Mouse (Mus musculus): ENCODE data around the gene Creld2. TPM values are rescaled to one million over a fixed set of nuclear protein-coding genes. Genes with fewer than 3 reads are reported as not detected.
"Not testable (repeated sequence)": the region's sequence is repeated elsewhere in the genome, so short reads cannot be mapped to it uniquely, and the experiment has no call there.

Creld2 gene
- 99.5 and 110 TPM in 2 replicates for polyA plus RNA-seq (2015; fragmentation: Nextera tagmentation; extraction: Ambion mirVana)

GRCm38 (mm10) chr15:88819026-88819905 is at the start of gene Creld2, which contains the start of gene Alg12:
TSS of gene Creld2 (plus strand) at chr15:88819646.
TSS of gene Alg12 (minus strand) at chr15:88819318.
- Histone ChIP-seq H3K36me3 (ENCODE audit: control insufficient read depth, insufficient read depth, low read length) (peaks cover 18% of the 10 kb centered on the region), H3K4me2 (ENCODE audit: low read depth, low read length) (peak within 1 kb of the TSS; percentile 92), H3K9ac (ENCODE audit: low read length) (peak within 1 kb of the TSS; percentile 88), H3K9me3 (ENCODE audit: control insufficient read depth, low read length) (no peaks in the 10 kb centered on the region), H3K27me3 (ENCODE audit: control insufficient read depth, insufficient read depth, low read depth, low read length) (no peaks in the 10 kb centered on the region), H3K4me3 (ENCODE audit: low read length) (peak within 1 kb of the TSS; percentile 87), H3K27ac (ENCODE audit: low read length) (peak within 1 kb of the TSS; percentile 66), H3K4me1 (replicated peaks; ENCODE audit: control insufficient read depth, insufficient read depth, low read length) (peaks cover 14% of the 10 kb centered on the region)
- WGBS = under 1% methylated on average over 83 of the region's 88 CpGs
- ATAC-seq (ENCODE audit: low read depth) = peak; percentile 99

DNA sequence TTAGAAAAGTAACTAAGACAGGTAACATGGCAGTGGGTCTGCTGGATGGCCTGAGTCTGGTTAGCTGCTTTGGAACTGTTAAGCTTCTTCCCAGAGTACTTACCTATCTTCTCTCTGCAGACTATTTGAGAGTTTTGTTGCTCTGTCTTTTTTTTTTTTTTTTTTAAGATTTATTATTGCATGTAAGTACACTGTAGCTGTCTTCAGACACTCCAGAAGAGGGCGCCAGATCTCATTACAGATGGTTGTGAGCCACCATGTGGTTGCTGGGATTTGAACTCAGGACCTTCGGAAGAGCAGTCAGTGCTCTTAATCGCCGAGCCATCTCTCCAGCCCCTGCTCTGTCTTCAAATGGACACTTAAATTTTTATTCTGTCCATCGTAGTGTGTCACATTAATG is 44.8 kb upstream of the Creld2 start:
- H3K4me2 ChIP-seq (ENCODE audit: low read depth, low read length); H3K4me3 ChIP-seq (ENCODE audit: low read length); H3K9ac ChIP-seq (ENCODE audit: low read length); H3K27me3 ChIP-seq (ENCODE audit: control insufficient read depth, insufficient read depth, low read depth, low read length); ATAC-seq (ENCODE audit: low read depth); H3K4me1 ChIP-seq (replicated peaks; ENCODE audit: control insufficient read depth, insufficient read depth, low read length); H3K9me3 ChIP-seq (ENCODE audit: control insufficient read depth, low read length); H3K27ac ChIP-seq (ENCODE audit: low read length): not testable (repeated sequence)
- peaks cover 10% of the 10 kb centered on the region for H3K36me3 ChIP-seq (ENCODE audit: control insufficient read depth, insufficient read depth, low read length)
- WGBS = 94% methylated on average over 5 of the region's 5 CpGs

- Histone ChIP-seq H3K36me3 (ENCODE audit: control insufficient read depth, insufficient read depth, low read length) (no peaks in the 10 kb centered on the region), H3K4me3 (ENCODE audit: low read length) (no peak overlapping the region), H3K4me2 (ENCODE audit: low read depth, low read length) (no peak overlapping the region), H3K27me3 (ENCODE audit: control insufficient read depth, insufficient read depth, low read depth, low read length) (no peaks in the 10 kb centered on the region), H3K9ac (ENCODE audit: low read length) (no peak overlapping the region), H3K9me3 (ENCODE audit: control insufficient read depth, low read length) (no peaks in the 10 kb centered on the region), H3K27ac (ENCODE audit: low read length) (no peak overlapping the region), H3K4me1 (replicated peaks; ENCODE audit: control insufficient read depth, insufficient read depth, low read length) (no peaks in the 10 kb centered on the region)
- 76% methylated on average over 4 of the region's 4 CpGs for WGBS
- no peak for ATAC-seq (ENCODE audit: low read depth)
Measured at GRCm38 (mm10) chr15:88792140-88792850, 27.2 kb upstream of the Creld2 start.

DNA sequence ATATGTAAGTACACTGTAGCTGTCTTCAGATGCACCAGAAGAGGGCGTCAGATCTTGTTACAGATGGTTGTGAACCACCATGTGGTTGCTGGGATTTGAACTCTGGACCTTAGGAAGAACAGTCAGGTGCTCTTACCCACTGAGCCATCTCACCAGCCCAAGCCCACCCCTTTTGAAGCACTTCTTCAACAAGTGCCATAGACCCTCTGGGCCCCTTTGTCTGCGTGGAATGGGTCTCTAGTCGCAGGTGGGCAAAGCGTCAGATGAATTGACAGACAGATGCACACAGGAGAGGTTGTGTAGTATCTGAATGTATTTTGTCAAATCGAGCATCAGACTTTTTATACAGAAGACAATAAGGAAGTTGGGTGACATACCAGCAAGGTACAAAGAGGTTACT is 24.7 kb upstream of the Creld2 start:
- 87% methylated on average over 4 of the region's 5 CpGs for WGBS
- H3K9me3 ChIP-seq (ENCODE audit: control insufficient read depth, low read length); H3K27me3 ChIP-seq (ENCODE audit: control insufficient read depth, insufficient read depth, low read depth, low read length); ATAC-seq (ENCODE audit: low read depth); H3K4me1 ChIP-seq (replicated peaks; ENCODE audit: control insufficient read depth, insufficient read depth, low read length); H3K9ac ChIP-seq (ENCODE audit: low read length); H3K4me3 ChIP-seq (ENCODE audit: low read length); H3K36me3 ChIP-seq (ENCODE audit: control insufficient read depth, insufficient read depth, low read length); H3K4me2 ChIP-seq (ENCODE audit: low read depth, low read length); H3K27ac ChIP-seq (ENCODE audit: low read length): not testable (repeated sequence)

DNA sequence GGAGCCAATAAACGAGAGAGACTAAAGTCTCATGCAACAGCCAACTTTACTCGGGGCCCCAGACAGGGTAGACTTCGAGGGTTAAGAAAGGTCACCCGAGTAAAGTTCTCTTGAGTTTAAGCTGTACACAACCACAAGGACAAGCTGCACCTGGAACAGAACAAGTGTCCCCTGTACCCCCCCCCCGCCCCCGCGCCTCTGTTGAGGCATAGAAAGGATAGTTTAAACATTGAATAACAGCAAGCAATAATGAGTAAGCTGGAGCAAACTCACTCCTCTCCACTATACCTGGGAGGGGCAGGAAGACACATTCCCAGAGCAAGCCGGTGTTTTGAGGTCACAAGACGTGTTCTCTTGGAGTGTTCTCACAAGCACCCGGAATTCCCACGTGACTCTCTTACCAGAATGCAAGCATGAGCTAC is 19.5 kb upstream of the Creld2 start:
- ATAC-seq (ENCODE audit: low read depth) = no peak
- Histone ChIP-seq H3K27ac (ENCODE audit: low read length) (no peak overlapping the region), H3K36me3 (ENCODE audit: control insufficient read depth, insufficient read depth, low read length) (peaks cover 5% of the 10 kb centered on the region; the same call in 1 of the 2 replicates), H3K9me3 (ENCODE audit: control insufficient read depth, low read length) (no peaks in the 10 kb centered on the region), H3K4me2 (ENCODE audit: low read depth, low read length) (no peak overlapping the region), H3K4me1 (replicated peaks; ENCODE audit: control insufficient read depth, insufficient read depth, low read length) (no peaks in the 10 kb centered on the region), H3K9ac (ENCODE audit: low read length) (no peak overlapping the region), H3K4me3 (ENCODE audit: low read length) (no peak overlapping the region), H3K27me3 (ENCODE audit: control insufficient read depth, insufficient read depth, low read depth, low read length) (no peaks in the 10 kb centered on the region)
- WGBS = 67% methylated on average over 11 of the region's 11 CpGs

DNA sequence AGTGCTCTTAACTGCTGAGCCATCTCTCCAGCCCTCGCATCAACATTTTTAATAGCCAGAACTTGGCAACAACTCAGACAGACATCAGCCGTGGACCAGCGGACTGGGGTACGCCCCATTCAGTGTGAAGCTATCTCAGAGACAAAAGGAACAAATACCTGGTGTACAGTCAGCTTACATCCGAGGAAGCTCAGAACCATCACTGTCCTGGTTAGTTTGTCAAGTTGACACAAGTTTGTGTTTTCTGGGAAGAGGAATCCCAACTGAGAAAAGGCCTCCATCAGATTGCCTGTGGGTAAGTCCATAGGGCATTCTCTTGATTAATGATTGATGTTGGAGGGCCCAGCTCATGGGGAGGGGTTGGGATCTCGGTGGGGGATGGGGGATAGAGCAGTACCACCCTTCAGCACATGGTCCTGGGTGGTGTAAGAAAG is 18.5 kb upstream of the Creld2 start:
- Histone ChIP-seq H3K4me2 (ENCODE audit: low read depth, low read length) (no peak overlapping the region), H3K27me3 (ENCODE audit: control insufficient read depth, insufficient read depth, low read depth, low read length) (no peaks in the 10 kb centered on the region), H3K9ac (ENCODE audit: low read length) (no peak overlapping the region), H3K36me3 (ENCODE audit: control insufficient read depth, insufficient read depth, low read length) (peaks cover 11% of the 10 kb centered on the region), H3K4me3 (ENCODE audit: low read length) (no peak overlapping the region), H3K4me1 (replicated peaks; ENCODE audit: control insufficient read depth, insufficient read depth, low read length) (no peaks in the 10 kb centered on the region), H3K9me3 (ENCODE audit: control insufficient read depth, low read length) (no peaks in the 10 kb centered on the region), H3K27ac (ENCODE audit: low read length) (no peak overlapping the region)
- 69% methylated on average over 6 of the region's 6 CpGs for WGBS
- ATAC-seq (ENCODE audit: low read depth) = no peak

DNA sequence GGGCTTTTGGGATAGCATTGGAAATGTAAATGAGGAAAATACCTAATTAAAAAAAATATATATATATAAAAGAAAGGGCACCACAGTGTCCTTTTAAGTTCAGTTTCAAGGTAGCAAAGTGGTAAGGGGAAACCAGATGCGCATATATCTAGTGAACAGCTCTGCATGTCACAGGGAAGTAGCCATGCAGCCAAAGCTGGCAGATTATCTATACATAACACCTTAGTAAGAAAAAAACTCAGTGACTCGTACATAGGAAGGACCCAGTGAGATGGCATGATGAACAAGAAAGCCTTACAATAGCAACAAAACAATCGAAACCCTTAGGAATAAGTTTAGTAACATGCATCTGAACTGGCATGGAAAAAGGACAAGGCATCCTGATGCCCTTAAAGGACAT is 17.5 kb upstream of the Creld2 start:
- Histone ChIP-seq H3K36me3 (ENCODE audit: control insufficient read depth, insufficient read depth, low read length) (peaks cover 17% of the 10 kb centered on the region), H3K27me3 (ENCODE audit: control insufficient read depth, insufficient read depth, low read depth, low read length) (no peaks in the 10 kb centered on the region), H3K9me3 (ENCODE audit: control insufficient read depth, low read length) (no peaks in the 10 kb centered on the region), H3K4me3 (ENCODE audit: low read length) (no peak overlapping the region), H3K4me2 (ENCODE audit: low read depth, low read length) (no peak overlapping the region), H3K27ac (ENCODE audit: low read length) (no peak overlapping the region), H3K4me1 (replicated peaks; ENCODE audit: control insufficient read depth, insufficient read depth, low read length) (no peaks in the 10 kb centered on the region), H3K9ac (ENCODE audit: low read length) (no peak overlapping the region)
- WGBS = 84% methylated on average over 3 of the region's 3 CpGs
- no peak for ATAC-seq (ENCODE audit: low read depth)

DNA sequence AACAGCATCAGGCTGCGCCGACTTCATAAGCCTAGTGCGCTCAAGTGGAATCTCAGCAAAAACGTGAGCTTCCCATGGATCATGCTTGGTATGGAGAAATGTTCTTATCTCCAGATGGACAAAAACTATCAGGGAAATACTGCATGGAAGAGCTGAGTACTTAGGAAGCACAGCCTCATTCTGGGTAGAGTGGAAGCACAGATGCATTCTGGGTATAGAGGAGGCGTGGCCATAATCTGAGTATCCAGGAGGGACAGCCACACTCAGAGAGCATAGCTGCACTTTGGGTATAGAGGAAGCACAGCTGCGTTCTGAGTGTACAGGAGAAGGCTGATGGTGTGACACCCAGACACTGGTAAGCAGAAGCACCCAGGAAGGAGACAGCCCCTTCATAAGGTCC is 17.1 kb upstream of the Creld2 start:
- H3K4me3 ChIP-seq (ENCODE audit: low read length) = no peak overlapping the region
- H3K36me3 ChIP-seq (ENCODE audit: control insufficient read depth, insufficient read depth, low read length) = peaks cover 17% of the 10 kb centered on the region
- WGBS = 80% methylated on average over 6 of the region's 6 CpGs
- no peaks in the 10 kb centered on the region for H3K27me3 ChIP-seq (ENCODE audit: control insufficient read depth, insufficient read depth, low read depth, low read length)
- H3K4me2 ChIP-seq (ENCODE audit: low read depth, low read length) = no peak overlapping the region
- no peak overlapping the region for H3K9ac ChIP-seq (ENCODE audit: low read length)
- H3K4me1 ChIP-seq (replicated peaks; ENCODE audit: control insufficient read depth, insufficient read depth, low read length) = no peaks in the 10 kb centered on the region
- H3K9me3 ChIP-seq (ENCODE audit: control insufficient read depth, low read length) = no peaks in the 10 kb centered on the region
- H3K27ac ChIP-seq (ENCODE audit: low read length) = no peak overlapping the region
- no peak for ATAC-seq (ENCODE audit: low read depth)

DNA sequence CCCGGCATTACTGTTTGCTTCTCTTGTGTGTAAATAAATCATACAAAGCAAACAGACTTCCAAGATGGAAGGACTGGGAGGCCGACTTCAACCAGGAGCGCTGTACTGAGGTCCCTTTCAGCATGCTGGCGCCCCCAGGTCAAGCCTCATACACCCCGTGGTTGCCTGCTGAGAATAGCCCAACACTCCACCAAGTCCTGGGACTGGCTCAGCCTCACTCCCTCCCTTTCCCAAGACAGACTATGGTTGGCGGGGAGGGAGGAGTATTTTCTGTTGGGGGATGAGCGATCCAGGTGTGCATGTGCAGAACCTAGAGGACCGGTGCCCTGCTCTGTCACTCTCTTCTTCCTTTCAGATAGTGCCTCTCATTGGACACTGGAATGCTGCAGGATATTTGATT is 11.3 kb upstream of the Creld2 start:
- no peak overlapping the region for H3K9ac ChIP-seq (ENCODE audit: low read length)
- H3K27ac ChIP-seq (ENCODE audit: low read length) = no peak overlapping the region
- WGBS = 72% methylated on average over 8 of the region's 8 CpGs
- H3K9me3 ChIP-seq (ENCODE audit: control insufficient read depth, low read length) = no peaks in the 10 kb centered on the region
- no peak overlapping the region for H3K4me2 ChIP-seq (ENCODE audit: low read depth, low read length)
- H3K4me3 ChIP-seq (ENCODE audit: low read length) = no peak overlapping the region
- H3K27me3 ChIP-seq (ENCODE audit: control insufficient read depth, insufficient read depth, low read depth, low read length) = no peaks in the 10 kb centered on the region
- no peaks in the 10 kb centered on the region for H3K4me1 ChIP-seq (replicated peaks; ENCODE audit: control insufficient read depth, insufficient read depth, low read length)
- peaks cover 26% of the 10 kb centered on the region for H3K36me3 ChIP-seq (ENCODE audit: control insufficient read depth, insufficient read depth, low read length)
- no peak for ATAC-seq (ENCODE audit: low read depth)
